Mouse (Mus musculus) liver (tissue): Measurements from ENCODE around the gene Eri2.
"Not testable (repeated sequence)": the region's sequence is repeated elsewhere in the genome, so short reads cannot be mapped to it uniquely, and the experiment has no call there.

Source experiments
- DNase-seq: peaks from one replicate; pipeline ENCODE4 v3.0.0-alpha.2; 2020; ENCODE audit warnings: mixed read lengths

Gene Eri2

GRCm38 (mm10) chr7:119739798-119740468, 53.9 kb downstream of the Eri2 start:
- DNase-seq, result not testable (repeated sequence)

GRCm38 (mm10) chr7:119738877-119739276, 55.0 kb downstream of the Eri2 start:
- no peak for DNase-seq

GRCm38 (mm10) chr7:119731262-119731661, 62.6 kb downstream of the Eri2 start:
- peak; percentile 16 for DNase-seq

GRCm38 (mm10) chr7:119727621-119728020, 66.2 kb downstream of the Eri2 start:
- DNase-seq, result no peak

- no peak for DNase-seq
Measured at GRCm38 (mm10) chr7:119720947-119721310, 72.9 kb downstream of the Eri2 start.

- peak; percentile 90 for DNase-seq
Measured at GRCm38 (mm10) chr7:119720253-119720946, 73.5 kb downstream of the Eri2 start, which contains the start of gene Thumpd1. Gene Thumpd1 (minus strand): TSS chr7:119720798.
